Mouse (Mus musculus): ENCODE results near the gene Zfyve1. TPM values are rescaled to one million over a fixed set of nuclear protein-coding genes. Genes with fewer than 3 reads are reported as not detected.
A peak's percentile ranks its signal among the peaks of the same experiment; 100 is the strongest.
"Not testable (repeated sequence)": the region's sequence is repeated elsewhere in the genome, so short reads cannot be mapped to it uniquely, and the experiment has no call there.

The Zfyve1 gene
- polyA plus RNA-seq, 1 experiment, result 39.1 TPM

GRCm38 (mm10) chr12:83618981-83619380, 22.0 kb upstream of the Zfyve1 start:
- no peak for DNase-seq
- WGBS, result 75% methylated on average over 2 of the region's 2 CpGs
- TF ChIP-seq POLR2A (IDR thresholded peaks at IDR 0.05; ENCODE audit: borderline replicate concordance, extremely low read depth, low read depth, low read length) (no peak), CTCF (IDR thresholded peaks at IDR 0.05; ENCODE audit: insufficient read depth, low read length) (no peak)
- H3K4me3 ChIP-seq (replicated peaks; ENCODE audit: extremely low read depth, low read depth, low read length), result no peak overlapping the region
- no peaks in the 10 kb centered on the region for H3K4me1 ChIP-seq (ENCODE audit: control insufficient read depth, insufficient read depth, low read length)

GRCm38 (mm10) chr12:83617261-83617660, 20.2 kb upstream of the Zfyve1 start:
- WGBS, result 79% methylated on average over 5 of the region's 5 CpGs
- TF ChIP-seq POLR2A (IDR thresholded peaks at IDR 0.05; ENCODE audit: borderline replicate concordance, extremely low read depth, low read depth, low read length) (no peak), CTCF (IDR thresholded peaks at IDR 0.05; ENCODE audit: insufficient read depth, low read length) (no peak)
- no peak for DNase-seq
- Histone ChIP-seq H3K4me1 (ENCODE audit: control insufficient read depth, insufficient read depth, low read length) (no peaks in the 10 kb centered on the region), H3K4me3 (replicated peaks; ENCODE audit: extremely low read depth, low read depth, low read length) (no peak overlapping the region)

GRCm38 (mm10) chr12:83606411-83606810, 9.4 kb upstream of the Zfyve1 start:
- 93% methylated on average over 2 of the region's 2 CpGs for WGBS
- not testable (repeated sequence) for H3K4me1 ChIP-seq (ENCODE audit: control insufficient read depth, insufficient read depth, low read length); DNase-seq; H3K4me3 ChIP-seq (replicated peaks; ENCODE audit: extremely low read depth, low read depth, low read length)

GRCm38 (mm10) chr12:83602285-83602684, 5.3 kb upstream of the Zfyve1 start:
- 88% methylated on average over 5 of the region's 5 CpGs for WGBS

GRCm38 (mm10) chr12:83597881-83598280, 859 bp upstream of the Zfyve1 start:
- DNase-seq, result no peak
- Histone ChIP-seq H3K4me3 (replicated peaks; ENCODE audit: extremely low read depth, low read depth, low read length) (no peak overlapping the region), H3K4me1 (ENCODE audit: control insufficient read depth, insufficient read depth, low read length) (peaks cover 3% of the 10 kb centered on the region; the same call in 1 of the 2 replicates)
- 73% methylated on average over 2 of the region's 2 CpGs for WGBS
- no peak for TF ChIP-seq POLR2A (IDR thresholded peaks at IDR 0.05; ENCODE audit: borderline replicate concordance, extremely low read depth, low read depth, low read length)
- no peak for TF ChIP-seq CTCF (IDR thresholded peaks at IDR 0.05; ENCODE audit: insufficient read depth, low read length)

More at GRCm38 (mm10) chr12:83602285-83602684, 5.3 kb upstream of the Zfyve1 start:
- H3K4me3 ChIP-seq (replicated peaks; ENCODE audit: extremely low read depth, low read depth, low read length), result no peak overlapping the region
- TF ChIP-seq POLR2A (IDR thresholded peaks at IDR 0.05; ENCODE audit: borderline replicate concordance, extremely low read depth, low read depth, low read length) (no peak), CTCF (IDR thresholded peaks at IDR 0.05; ENCODE audit: insufficient read depth, low read length) (no peak)
- no peaks in the 10 kb centered on the region for H3K4me1 ChIP-seq (ENCODE audit: control insufficient read depth, insufficient read depth, low read length)
- DNase-seq, result no peak

GRCm38 (mm10) chr12:83596191-83596954, 649 bp downstream of the Zfyve1 start:
- TF ChIP-seq POLR2A (IDR thresholded peaks at IDR 0.05; ENCODE audit: borderline replicate concordance, extremely low read depth, low read depth, low read length) (no peak), CTCF (IDR thresholded peaks at IDR 0.05; ENCODE audit: insufficient read depth, low read length) (no peak)
- 2% methylated on average over 20 of the region's 20 CpGs for WGBS
- DNase-seq, result no peak

GRCm38 (mm10) chr12:83594454-83595040, 2.5 kb downstream of the Zfyve1 start:
- no peak for DNase-seq
- no peak for TF ChIP-seq CTCF (IDR thresholded peaks at IDR 0.05; ENCODE audit: insufficient read depth, low read length)
- TF ChIP-seq POLR2A (IDR thresholded peaks at IDR 0.05; ENCODE audit: borderline replicate concordance, extremely low read depth, low read depth, low read length), result no peak
- H3K4me1 ChIP-seq (ENCODE audit: control insufficient read depth, insufficient read depth, low read length), result peaks cover 3% of the 10 kb centered on the region
- H3K4me3 ChIP-seq (replicated peaks; ENCODE audit: extremely low read depth, low read depth, low read length), result no peak overlapping the region
- WGBS, result 81% methylated on average over 9 of the region's 9 CpGs

More at GRCm38 (mm10) chr12:83596191-83596954, 649 bp downstream of the Zfyve1 start:
- H3K4me3 ChIP-seq (replicated peaks; ENCODE audit: extremely low read depth, low read depth, low read length), result peak overlapping the region; percentile 81
- H3K4me1 ChIP-seq (ENCODE audit: control insufficient read depth, insufficient read depth, low read length), result peaks cover 3% of the 10 kb centered on the region

GRCm38 (mm10) chr12:83591754-83592501, 5.1 kb downstream of the Zfyve1 start:
- 66% methylated on average over 8 of the region's 8 CpGs for WGBS
- H3K4me1 ChIP-seq (ENCODE audit: control insufficient read depth, insufficient read depth, low read length), result peaks cover 3% of the 10 kb centered on the region
- TF ChIP-seq CTCF (IDR thresholded peaks at IDR 0.05; ENCODE audit: insufficient read depth, low read length), result no peak
- no peak for TF ChIP-seq POLR2A (IDR thresholded peaks at IDR 0.05; ENCODE audit: borderline replicate concordance, extremely low read depth, low read depth, low read length)
- H3K4me3 ChIP-seq (replicated peaks; ENCODE audit: extremely low read depth, low read depth, low read length), result no peak overlapping the region
- DNase-seq, result no peak

- TF ChIP-seq CTCF (IDR thresholded peaks at IDR 0.05; ENCODE audit: insufficient read depth, low read length) (no peak), POLR2A (IDR thresholded peaks at IDR 0.05; ENCODE audit: borderline replicate concordance, extremely low read depth, low read depth, low read length) (no peak)
- no peak for DNase-seq
- Histone ChIP-seq H3K4me3 (replicated peaks; ENCODE audit: extremely low read depth, low read depth, low read length) (no peak overlapping the region), H3K4me1 (ENCODE audit: control insufficient read depth, insufficient read depth, low read length) (no peaks in the 10 kb centered on the region; the same call in 1 of the 2 replicates)
- 94% methylated on average over 5 of the region's 5 CpGs for WGBS
Measured at GRCm38 (mm10) chr12:83586628-83587027, 10.4 kb downstream of the Zfyve1 start.

Data from lung, adult 2 months (tissue).